Mouse (Mus musculus): ENCODE data around the gene Ssxb5.
"Not testable (repeated sequence)": the region's sequence is repeated elsewhere in the genome, so short reads cannot be mapped to it uniquely, and the experiment has no call there.

Ssxb5 gene

GRCm38 (mm10) chrX:8803391-8803790 is at the start of gene Ssxb5:
Gene Ssxb5, plus strand, starts transcription at chrX:8803691.
- not testable (repeated sequence) for DNase-seq

DNA sequence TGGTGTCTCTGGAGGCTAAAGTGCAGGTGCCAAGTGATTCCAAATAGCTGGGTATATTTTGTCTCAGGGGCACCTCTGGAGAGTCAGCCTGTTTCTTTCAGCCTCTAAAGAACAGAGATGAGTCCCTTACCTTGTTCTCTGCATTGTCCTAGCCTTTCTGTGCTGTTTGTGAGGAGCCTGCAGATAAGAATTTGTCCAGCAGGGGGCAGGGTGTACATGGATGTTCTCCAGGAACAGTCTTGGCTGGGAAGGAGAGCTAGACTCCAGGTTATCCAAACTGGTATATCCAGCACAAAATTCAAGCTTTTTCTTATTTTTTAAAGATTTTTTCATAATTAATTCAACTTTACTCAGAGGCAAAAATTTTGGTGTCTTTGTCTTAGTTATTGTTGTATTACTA is 28.6 kb downstream of the Ssxb5 start:
- DNase-seq, result peak; percentile 12

DNA sequence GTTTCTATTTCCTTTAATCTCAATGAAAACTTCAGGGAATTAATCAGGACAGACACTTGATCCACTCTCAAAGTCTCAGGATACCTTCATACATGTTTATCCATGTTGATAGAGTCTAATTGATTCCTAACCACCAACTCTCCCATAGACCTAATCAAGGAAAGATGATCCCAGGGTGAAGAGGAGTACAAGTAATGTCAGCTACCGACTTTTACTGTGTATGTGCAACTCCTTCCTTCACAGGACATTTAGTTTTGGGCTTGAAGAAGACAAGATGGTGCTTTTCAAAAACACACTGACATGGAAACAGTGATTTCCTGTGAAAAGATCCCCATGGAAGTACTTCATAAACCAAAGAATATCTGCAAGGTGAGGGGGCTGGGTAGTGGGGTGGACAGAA is 40.2 kb downstream of the Ssxb5 start, which contains the start of gene Gm6592:
Gene Gm6592 (plus strand): TSS at position 301 of the 400 bp plus-strand sequence.
- no peak for DNase-seq

DNA sequence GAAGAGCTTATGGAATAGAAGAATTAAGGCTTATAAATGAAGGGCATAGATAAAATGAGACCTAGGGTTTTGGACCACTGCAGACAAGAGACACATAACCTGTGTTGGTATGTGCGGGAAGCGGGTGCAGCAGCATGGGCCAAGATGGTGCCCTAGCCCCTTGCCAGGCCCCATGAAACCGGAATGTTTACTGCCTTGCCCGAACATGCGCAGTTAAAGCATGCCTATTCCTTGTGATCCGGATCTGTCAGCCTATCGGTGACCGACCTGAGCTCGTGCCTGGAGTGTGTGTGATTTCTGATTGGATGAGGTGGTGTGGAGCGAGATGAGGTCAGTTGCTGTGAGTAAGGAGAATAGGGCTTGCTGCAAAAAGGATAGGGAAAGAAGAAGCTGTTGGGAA is 49.0 kb downstream of the Ssxb5 start:
- no peak for DNase-seq
